In the genomic region with DNA sequence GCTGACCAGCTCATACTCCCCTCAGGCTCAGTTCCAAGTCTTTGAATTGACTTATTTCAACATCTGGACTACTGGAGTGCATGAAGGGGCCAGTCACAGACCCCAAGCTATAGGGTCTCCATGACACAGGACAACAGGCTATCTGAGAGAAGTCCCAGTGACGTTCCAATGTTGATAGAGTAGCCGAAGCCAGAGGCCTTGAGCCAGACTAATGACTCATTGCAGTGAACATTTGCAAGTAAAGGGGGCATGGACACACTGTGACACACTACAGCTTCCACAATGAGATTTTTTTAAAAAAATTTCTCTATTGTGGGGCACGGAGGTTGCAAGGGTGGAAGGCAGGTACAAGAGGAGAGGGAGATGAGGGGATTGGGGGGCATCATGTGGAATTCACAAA, we compare ENCODE assay signal across 12 mouse cellular contexts.
"Had no signal": no experiment of that assay in that cellular context is flagged by ENCODE, and none has a peak within 500 bp of the region (broad histone marks: within the 10 kb centered on the region; RNA-seq: fewer than 3 reads in every experiment).

No protein-coding gene starts in this region.

- DNase-seq: gastrocnemius, postnatal 14 days; gastrocnemius, postnatal 36 days; heart, adult 11 months; heart, adult 2 months; heart, postnatal 14 days; heart, postnatal 36 days; kidney, adult 11 months; kidney, postnatal 14 days; kidney, postnatal 36 days; layer of hippocampus, adult 9-11 months; layer of hippocampus, postnatal 36 days; left cerebral cortex, postnatal 4 days had no signal
